Mouse (Mus musculus) heart, adult 2 months (tissue): ENCODE data around the gene Srgap1.

Source experiments
- CTCF ChIP-seq: fragments of 200-600 bp; IDR thresholded peaks from 2 replicates; pipeline ENCODE4 v1.8.1; 2022; ENCODE audit warnings: antibody characterized with exemption, mild to moderate bottlenecking, moderate library complexity
- EP300 ChIP-seq: fragments of 200-500 bp; IDR thresholded peaks from 2 replicates; pipeline ENCODE4 v1.6.1; 2011; ENCODE audit warnings: low read depth, low read length, control low read depth; ENCODE audit not compliant: insufficient read depth
- POLR2A ChIP-seq: fragments of 200-500 bp; IDR thresholded peaks from 2 replicates; pipeline ENCODE4 v1.6.1; 2011; ENCODE audit warnings: mild to moderate bottlenecking, low read depth, low read length, control low read depth; ENCODE audit not compliant: insufficient read depth

DNA sequence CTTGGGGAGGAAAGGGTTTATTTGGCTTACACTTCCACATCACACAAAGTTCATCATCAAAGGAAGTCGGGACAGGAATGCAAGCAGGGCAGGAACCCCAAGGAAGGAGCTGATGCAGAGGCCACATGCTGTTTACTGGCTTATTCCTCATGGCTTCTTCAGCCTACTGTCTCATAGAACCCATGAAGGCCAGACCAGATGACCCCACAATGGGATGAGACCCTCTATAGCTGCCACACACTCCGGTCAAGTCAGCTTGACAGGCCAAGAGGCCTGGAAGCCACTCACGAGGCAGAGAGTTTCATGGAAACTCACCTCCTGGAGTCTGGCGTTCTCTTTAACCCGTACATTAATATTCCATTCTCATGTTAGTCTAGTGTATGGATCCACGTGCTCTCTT, 34.8 kb downstream of the Srgap1 start:
- TF ChIP-seq POLR2A: no peak
- no peak for TF ChIP-seq CTCF
- no peak for TF ChIP-seq EP300
